Mouse (Mus musculus) kidney, embryonic 15.5 days (tissue): ENCODE measurements around the gene Neu3. TPM values are rescaled to one million over a fixed set of nuclear protein-coding genes. Genes with fewer than 3 reads are reported as not detected.
"Not testable (repeated sequence)": the region's sequence is repeated elsewhere in the genome, so short reads cannot be mapped to it uniquely, and the experiment has no call there.

Source experiments
- ATAC-seq: fragments of 200-750 bp; cut with Nextera tagmentation; replicated peaks from 2 replicates; pipeline ENCODE4 v1.8.0; 2017; ENCODE audit warnings: moderate TSS enrichment; ENCODE audit not compliant: low FRiP score
- H3K27ac ChIP-seq: fragments of 300-500 bp; sonication (generic); 2 replicates; pipeline ENCODE4 v1.5.1; 2015; ENCODE audit warnings: mild to moderate bottlenecking, inconsistent platforms
- H3K27me3 ChIP-seq: fragments of 300-500 bp; sonication (generic); 2 replicates; pipeline ENCODE4 v1.6.1; 2015; ENCODE audit warnings: inconsistent platforms
- H3K36me3 ChIP-seq: fragments of 300-500 bp; sonication (generic); 2 replicates; pipeline ENCODE4 v1.6.1; 2015; ENCODE audit warnings: inconsistent platforms
- H3K4me1 ChIP-seq: fragments of 300-500 bp; sonication (generic); 2 replicates; pipeline ENCODE4 v1.6.1; 2015; ENCODE audit warnings: inconsistent platforms
- H3K4me2 ChIP-seq: fragments of 300-500 bp; sonication (generic); 2 replicates; pipeline ENCODE4 v1.6.1; 2015; ENCODE audit warnings: moderate library complexity, mild to moderate bottlenecking, inconsistent platforms
- H3K4me3 ChIP-seq: fragments of 300-500 bp; sonication (generic); replicated peaks from 2 replicates; pipeline ENCODE4 v1.5.1; 2015; ENCODE audit warnings: mild to moderate bottlenecking, inconsistent platforms
- H3K9ac ChIP-seq: fragments of 300-500 bp; sonication (generic); 2 replicates; pipeline ENCODE4 v1.6.1; 2015; ENCODE audit warnings: mild to moderate bottlenecking, inconsistent platforms
- H3K9me3 ChIP-seq: fragments of 300-500 bp; sonication (generic); replicated peaks from 2 replicates; pipeline ENCODE4 v1.6.1; 2016; ENCODE audit warnings: inconsistent platforms
- WGBS: fragments of 180-500 bp; shearing (Covaris S2); methylation state at CpG from one replicate; pipeline ENCODE4 v1.1.7; 2015; ENCODE audit warnings: mixed read lengths; 5-methylcytosine and 5-hydroxymethylcytosine counted together
- polyA plus RNA-seq: library from polyadenylated mRNA; unstranded; fragments of >200 nt; fragmentation: Nextera tagmentation; extraction: Ambion mirVana; gene quantifications from 2 replicates; pipeline ENCODE4 v1.2.1, GENCODE M21; 2015

The Neu3 gene
- polyA plus RNA-seq, 1 experiment from 2014 or later = 3.1 TPM

GRCm38 (mm10) chr7:99804033-99804432 is 24.2 kb downstream of the Neu3 start:
- not testable (repeated sequence) for H3K4me2 ChIP-seq, H3K4me3 ChIP-seq, H3K9me3 ChIP-seq, H3K4me1 ChIP-seq, H3K9ac ChIP-seq, H3K36me3 ChIP-seq, ATAC-seq, H3K27ac ChIP-seq, H3K27me3 ChIP-seq
- WGBS = 81% methylated on average over 3 of the region's 3 CpGs

- H3K9ac ChIP-seq = no peak overlapping the region
- peaks cover 7% of the 10 kb centered on the region; the same call in 1 of the 2 replicates for H3K27me3 ChIP-seq
- H3K4me1 ChIP-seq = no peaks in the 10 kb centered on the region
- H3K4me3 ChIP-seq = no peak overlapping the region
- no peaks in the 10 kb centered on the region for H3K9me3 ChIP-seq
- H3K36me3 ChIP-seq = no peaks in the 10 kb centered on the region
- no peak overlapping the region for H3K27ac ChIP-seq
- no peak for ATAC-seq
- no peak overlapping the region for H3K4me2 ChIP-seq
- 73% methylated on average over 8 of the region's 8 CpGs for WGBS
These were observed 24.7 kb downstream of the Neu3 start for GRCm38 (mm10) chr7:99803535-99803934.

GRCm38 (mm10) chr7:99799118-99799517 is 29.1 kb downstream of the Neu3 start:
- Histone ChIP-seq H3K36me3 (no peaks in the 10 kb centered on the region), H3K27me3 (peaks cover 19% of the 10 kb centered on the region; the same call in 1 of the 2 replicates), H3K4me2 (no peak overlapping the region), H3K9ac (no peak overlapping the region), H3K4me1 (peaks cover 11% of the 10 kb centered on the region), H3K4me3 (no peak overlapping the region), H3K9me3 (no peaks in the 10 kb centered on the region), H3K27ac (no peak overlapping the region)
- ATAC-seq = no peak
- 78% methylated on average over 7 of the region's 7 CpGs for WGBS

GRCm38 (mm10) chr7:99797911-99798647 is 30.1 kb downstream of the Neu3 start:
- no peak for ATAC-seq
- no peak overlapping the region for H3K4me3 ChIP-seq
- H3K27ac ChIP-seq = no peak overlapping the region
- H3K9me3 ChIP-seq = no peaks in the 10 kb centered on the region
- H3K36me3 ChIP-seq = no peaks in the 10 kb centered on the region
- H3K4me1 ChIP-seq = peaks cover 11% of the 10 kb centered on the region
- peaks cover 19% of the 10 kb centered on the region; the same call in 1 of the 2 replicates for H3K27me3 ChIP-seq
- H3K4me2 ChIP-seq = no peak overlapping the region
- 33% methylated on average over 6 of the region's 6 CpGs for WGBS
- H3K9ac ChIP-seq = no peak overlapping the region

- ATAC-seq = no peak
- 87% methylated on average over 3 of the region's 3 CpGs for WGBS
- H3K4me3 ChIP-seq = no peak overlapping the region
- H3K9me3 ChIP-seq = no peaks in the 10 kb centered on the region
- peaks cover 19% of the 10 kb centered on the region; the same call in 1 of the 2 replicates for H3K27me3 ChIP-seq
- no peak overlapping the region for H3K4me2 ChIP-seq
- H3K27ac ChIP-seq = no peak overlapping the region
- no peak overlapping the region for H3K9ac ChIP-seq
- peaks cover 11% of the 10 kb centered on the region for H3K4me1 ChIP-seq
- H3K36me3 ChIP-seq = no peaks in the 10 kb centered on the region
These were observed 31.0 kb downstream of the Neu3 start for GRCm38 (mm10) chr7:99797261-99797660.

- H3K4me3 ChIP-seq = no peak overlapping the region
- peaks cover 11% of the 10 kb centered on the region for H3K4me1 ChIP-seq
- H3K27ac ChIP-seq = no peak overlapping the region
- no peak for ATAC-seq
- H3K9ac ChIP-seq = no peak overlapping the region
- no peak overlapping the region for H3K4me2 ChIP-seq
- H3K36me3 ChIP-seq = no peaks in the 10 kb centered on the region
- H3K9me3 ChIP-seq = no peaks in the 10 kb centered on the region
- 73% methylated on average over 3 of the region's 3 CpGs for whole genome bisulfite sequencing
- H3K27me3 ChIP-seq = peaks cover 19% of the 10 kb centered on the region; the same call in 1 of the 2 replicates
These were observed 31.7 kb downstream of the Neu3 start for GRCm38 (mm10) chr7:99796471-99796870.

GRCm38 (mm10) chr7:99795192-99795981 is 32.8 kb downstream of the Neu3 start:
- peaks cover 11% of the 10 kb centered on the region for H3K4me1 ChIP-seq
- H3K4me3 ChIP-seq = peak overlapping the region; percentile 22; the same call in 1 of the 2 replicates
- H3K4me2 ChIP-seq = peak overlapping the region; percentile 55
- H3K27me3 ChIP-seq = peaks cover 19% of the 10 kb centered on the region; the same call in 1 of the 2 replicates
- 9% methylated on average over 17 of the region's 17 CpGs for WGBS
- no peak overlapping the region for H3K27ac ChIP-seq
- no peaks in the 10 kb centered on the region for H3K36me3 ChIP-seq
- no peak overlapping the region for H3K9ac ChIP-seq
- no peaks in the 10 kb centered on the region for H3K9me3 ChIP-seq
- no peak for ATAC-seq

- Histone ChIP-seq H3K4me3 (no peak overlapping the region), H3K9ac (no peak overlapping the region), H3K4me2 (no peak overlapping the region), H3K9me3 (no peaks in the 10 kb centered on the region), H3K27me3 (peaks cover 17% of the 10 kb centered on the region; the same call in 1 of the 2 replicates), H3K36me3 (no peaks in the 10 kb centered on the region), H3K4me1 (peaks cover 11% of the 10 kb centered on the region), H3K27ac (no peak overlapping the region)
- 48% methylated on average over 2 of the region's 2 CpGs for WGBS
- no peak for ATAC-seq
These were observed 34.1 kb downstream of the Neu3 start for GRCm38 (mm10) chr7:99794096-99794495.

- no peak overlapping the region for H3K4me3 ChIP-seq
- no peaks in the 10 kb centered on the region for H3K27me3 ChIP-seq
- no peak for ATAC-seq
- no peaks in the 10 kb centered on the region for H3K36me3 ChIP-seq
- H3K4me2 ChIP-seq = no peak overlapping the region
- no peak overlapping the region for H3K27ac ChIP-seq
- peaks cover 17% of the 10 kb centered on the region for H3K4me1 ChIP-seq
- 64% methylated on average over 10 of the region's 10 CpGs for WGBS
- H3K9me3 ChIP-seq = no peaks in the 10 kb centered on the region
- no peak overlapping the region for H3K9ac ChIP-seq
These were observed 37.4 kb downstream of the Neu3 start for GRCm38 (mm10) chr7:99790816-99791215.

GRCm38 (mm10) chr7:99788563-99788962 is 39.7 kb downstream of the Neu3 start:
- no peak for ATAC-seq
- H3K9ac ChIP-seq = no peak overlapping the region
- H3K27me3 ChIP-seq = no peaks in the 10 kb centered on the region
- H3K4me3 ChIP-seq = no peak overlapping the region
- no peaks in the 10 kb centered on the region for H3K36me3 ChIP-seq
- 20% methylated on average over 5 of the region's 5 CpGs for WGBS
- peaks cover 7% of the 10 kb centered on the region for H3K4me1 ChIP-seq
- no peak overlapping the region for H3K4me2 ChIP-seq
- H3K9me3 ChIP-seq = no peaks in the 10 kb centered on the region
- no peak overlapping the region for H3K27ac ChIP-seq

- Histone ChIP-seq H3K36me3 (no peaks in the 10 kb centered on the region), H3K9me3 (no peaks in the 10 kb centered on the region), H3K4me3 (no peak overlapping the region), H3K27ac (no peak overlapping the region), H3K27me3 (no peaks in the 10 kb centered on the region), H3K9ac (no peak overlapping the region), H3K4me1 (peaks cover 7% of the 10 kb centered on the region), H3K4me2 (no peak overlapping the region)
- 33% methylated on average over 2 of the region's 2 CpGs for WGBS
- ATAC-seq = no peak
These were observed 40.3 kb downstream of the Neu3 start for GRCm38 (mm10) chr7:99787935-99788334.

- Histone ChIP-seq H3K9ac (no peak overlapping the region), H3K27me3 (no peaks in the 10 kb centered on the region), H3K4me3 (no peak overlapping the region), H3K9me3 (no peaks in the 10 kb centered on the region), H3K36me3 (no peaks in the 10 kb centered on the region), H3K4me2 (no peak overlapping the region), H3K27ac (no peak overlapping the region), H3K4me1 (peaks cover 7% of the 10 kb centered on the region)
- no peak for ATAC-seq
- 84% methylated on average over 3 of the region's 3 CpGs for WGBS
These were observed 41.4 kb downstream of the Neu3 start for GRCm38 (mm10) chr7:99786774-99787173.
